Mouse (Mus musculus): ENCODE results near the gene Apopt1.

- TF ChIP-seq CTCF (IDR thresholded peaks at IDR 0.05; ENCODE audit: low read depth) (no peak), EP300 (optimal IDR thresholded peaks at IDR 0.05) (no peak)
Observed at GRCm38 (mm10) chr12:111803538-111803937, 90.5 kb downstream of the Apopt1 start.

All from stomach, postnatal 0 days (tissue).